Mouse (Mus musculus): ENCODE data around the gene Bscl2.
"Not testable (repeated sequence)": the region's sequence is repeated elsewhere in the genome, so short reads cannot be mapped to it uniquely, and the experiment has no call there.

The Bscl2 gene

DNA sequence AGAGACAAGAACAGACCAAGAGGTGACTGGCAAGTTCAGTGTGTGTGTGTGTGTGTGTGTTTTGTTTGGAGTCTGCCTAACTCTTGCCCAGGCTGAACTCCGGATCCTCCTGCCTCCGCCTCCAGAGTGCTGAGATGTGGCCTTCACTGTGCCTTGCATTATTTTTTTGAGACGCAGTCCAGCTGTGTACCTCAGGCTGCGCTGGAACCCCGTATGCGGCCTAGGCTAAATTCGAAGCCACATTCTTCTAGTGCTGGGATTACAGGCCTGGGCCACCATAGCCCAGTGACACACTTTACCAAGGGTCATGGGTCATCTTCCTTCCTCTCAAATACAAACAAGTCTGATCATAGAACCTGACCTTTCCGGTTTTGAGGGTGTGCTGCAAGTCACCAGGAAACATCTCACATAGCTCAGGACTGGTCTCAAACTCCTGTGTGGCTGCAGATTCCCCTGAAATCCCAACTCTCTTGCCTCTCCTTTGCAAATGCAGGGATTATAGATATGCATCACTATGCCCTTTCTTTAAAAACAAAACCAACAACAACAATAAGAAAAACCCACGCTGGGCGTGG, 35.1 kb downstream of the Bscl2 start:
- DNase-seq (ENCODE audit: low spot score): no peak

DNA sequence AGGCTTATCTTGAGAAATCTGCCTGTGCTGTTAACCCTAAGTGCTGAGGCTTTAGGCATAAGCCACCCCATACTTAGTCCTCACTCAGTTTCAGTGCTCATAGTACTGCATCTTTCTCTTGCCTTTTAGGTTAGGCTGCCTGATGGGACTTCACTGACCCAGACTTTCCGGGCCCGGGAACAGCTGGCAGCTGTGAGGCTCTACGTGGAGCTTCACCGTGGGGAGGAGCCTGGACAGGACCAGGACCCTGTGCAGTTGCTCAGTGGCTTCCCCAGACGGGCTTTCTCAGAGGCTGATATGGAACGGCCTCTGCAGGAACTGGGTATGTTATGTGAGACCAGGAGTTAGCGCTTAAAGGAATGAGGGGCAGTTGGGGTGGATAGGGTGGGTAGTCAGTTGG, 37.8 kb downstream of the Bscl2 start:
- no peak for DNase-seq (ENCODE audit: low spot score)

DNA sequence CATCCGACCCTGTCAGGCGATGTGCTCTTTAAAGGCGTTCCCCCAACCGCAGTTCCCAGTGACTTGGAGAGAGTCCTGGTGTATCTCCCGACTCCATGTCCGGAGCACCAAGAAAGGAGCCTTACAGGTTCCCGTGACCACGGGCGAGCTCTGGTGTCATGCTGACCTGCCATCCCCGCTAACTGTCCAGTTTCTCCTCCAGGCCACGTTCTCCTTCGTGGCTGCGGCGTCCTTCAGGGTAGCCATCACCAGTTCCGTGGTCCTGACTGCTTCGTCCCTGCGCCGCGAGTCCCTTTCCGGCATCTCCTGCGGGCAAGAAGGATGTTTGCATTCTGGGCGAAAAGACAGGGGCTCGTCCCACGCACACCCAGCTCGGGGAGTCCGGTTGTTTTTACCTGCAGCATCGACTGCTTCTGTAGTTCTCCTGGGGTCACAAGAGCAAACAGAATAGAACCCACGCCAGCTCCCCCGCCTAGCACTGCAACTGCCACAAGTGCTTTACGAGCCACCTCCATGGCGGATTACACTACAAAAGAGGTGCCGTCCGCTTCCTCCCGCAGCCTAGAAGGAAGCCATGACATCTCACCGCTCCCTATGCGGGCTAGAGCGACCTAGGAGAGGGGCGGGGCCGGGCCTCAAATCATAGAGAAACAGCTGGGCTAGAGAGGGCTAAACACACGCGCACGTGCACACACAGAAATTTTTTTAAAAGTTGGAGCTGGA, 43.2 kb downstream of the Bscl2 start, which contains the start of gene Uqcc3:
Uqcc3 (minus strand) TSS at position 613 of the 723 bp plus-strand sequence.
- peak; percentile 83 for DNase-seq (ENCODE audit: low spot score)

DNA sequence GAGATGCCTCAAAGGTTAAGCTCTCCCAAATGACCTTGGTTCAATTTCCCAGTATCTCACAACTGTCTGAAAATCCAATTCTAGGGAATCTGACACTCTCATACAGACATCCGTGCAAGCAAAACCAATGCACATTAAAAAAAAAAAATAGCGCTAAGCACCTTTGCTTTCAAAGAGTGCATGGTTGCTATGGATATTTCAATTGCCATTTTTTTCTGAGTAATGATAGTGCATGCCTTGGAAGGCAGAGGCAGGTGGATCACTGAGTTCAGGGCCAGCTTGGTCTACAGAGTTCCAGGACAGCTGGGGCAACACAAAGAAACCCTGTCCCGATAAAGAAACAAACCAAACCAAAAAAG, 43.7 kb downstream of the Bscl2 start:
- DNase-seq (ENCODE audit: low spot score): no peak

DNA sequence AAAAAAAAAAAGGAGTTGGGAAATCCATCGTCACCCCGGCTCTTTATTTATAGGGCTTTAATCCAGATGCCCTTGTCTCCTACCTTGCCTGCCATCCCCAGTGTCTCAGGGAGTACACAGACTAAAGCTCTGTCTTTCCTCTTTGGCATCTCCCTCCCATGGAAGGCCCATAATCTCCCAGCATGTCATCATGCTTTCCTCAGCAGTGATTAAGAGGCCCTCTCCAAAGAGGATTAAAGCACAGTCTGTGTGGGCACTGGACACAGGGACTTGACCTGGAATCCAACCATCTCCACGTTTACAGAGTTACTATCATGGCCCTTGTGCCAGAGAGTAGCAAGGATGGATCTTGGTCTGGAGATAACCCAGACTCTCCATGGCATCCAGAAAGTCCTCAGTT, 46.3 kb downstream of the Bscl2 start, which contains the start of the genes Lbhd1 and Gm49403:
Lbhd1 (plus strand) TSS at position 117 of the 400 bp plus-strand sequence.
Gm49403 (plus strand) TSS at position 315 of the 400 bp plus-strand sequence.
- DNase-seq (ENCODE audit: low spot score): no peak

DNA sequence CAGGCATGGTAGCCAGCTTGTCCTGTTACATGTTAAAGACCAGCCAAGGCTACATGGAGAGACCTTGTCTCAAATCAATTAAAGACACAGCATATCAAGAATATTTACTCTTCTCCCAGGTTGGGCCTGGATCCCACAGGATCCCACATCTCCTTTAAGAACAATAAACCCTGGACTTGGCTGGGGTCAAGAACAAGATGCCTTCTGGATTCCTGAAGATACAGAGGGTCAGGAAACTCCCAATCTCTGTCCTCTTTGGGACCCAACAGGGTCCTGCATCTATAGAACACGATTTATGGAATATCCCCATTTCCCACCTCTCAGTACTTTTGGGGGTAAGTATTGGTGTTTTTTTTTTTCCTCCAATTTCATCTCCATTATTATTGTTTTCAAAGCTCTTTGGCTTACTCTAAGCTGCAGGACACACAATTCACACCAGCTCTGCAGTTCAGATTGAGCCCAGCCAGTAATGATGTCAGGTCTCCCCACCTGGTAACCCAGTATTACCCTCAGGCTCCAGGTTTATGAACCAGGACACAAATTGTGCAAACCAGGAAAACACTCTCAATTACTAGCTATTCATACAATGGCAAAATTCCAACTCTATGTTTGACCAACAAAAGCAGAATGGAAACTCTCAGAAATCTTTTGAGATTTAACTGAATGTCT, 49.8 kb downstream of the Bscl2 start:
- no peak for DNase-seq (ENCODE audit: low spot score)

DNA sequence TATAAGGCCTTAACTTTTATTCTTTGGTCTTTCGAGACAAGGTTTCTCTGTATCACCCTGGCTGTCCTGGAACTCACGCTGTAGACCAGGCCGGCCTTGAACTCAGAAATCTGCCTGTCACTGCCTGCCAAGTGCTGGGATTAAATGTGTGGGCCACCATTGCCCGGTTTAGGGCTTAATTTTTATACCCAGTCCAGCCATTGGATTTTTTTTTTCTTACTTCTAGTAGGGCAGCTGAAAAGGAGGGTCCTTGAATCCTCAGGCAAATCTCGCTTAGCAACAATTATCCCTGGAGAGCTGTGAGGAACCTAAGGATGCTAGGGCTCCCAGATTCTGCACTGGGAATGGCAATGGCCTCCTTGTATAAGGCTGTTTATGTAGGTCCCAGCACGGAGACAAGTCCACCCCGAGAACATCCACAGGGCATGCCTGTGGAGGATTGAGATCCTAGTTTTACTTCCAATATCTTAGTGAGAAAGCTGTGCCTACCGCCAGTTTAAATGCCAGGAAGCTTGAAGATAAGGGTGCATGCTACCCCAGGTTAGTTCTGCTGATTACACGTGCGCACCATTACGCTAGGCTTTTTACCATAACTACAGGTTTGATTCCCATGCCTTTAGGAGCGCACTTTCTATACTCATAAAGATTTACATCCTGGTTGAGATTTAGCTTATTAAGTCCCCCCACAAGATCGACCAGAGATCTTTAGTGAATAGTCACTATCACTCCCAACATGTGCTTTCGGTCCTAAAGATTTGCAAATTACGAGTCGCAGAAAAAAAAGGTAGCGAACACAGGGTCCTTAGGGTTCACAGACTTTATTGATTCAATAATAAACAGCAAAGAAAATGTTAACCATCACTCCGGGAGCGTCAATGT, 50.6 kb downstream of the Bscl2 start:
- no peak for DNase-seq (ENCODE audit: low spot score)

DNA sequence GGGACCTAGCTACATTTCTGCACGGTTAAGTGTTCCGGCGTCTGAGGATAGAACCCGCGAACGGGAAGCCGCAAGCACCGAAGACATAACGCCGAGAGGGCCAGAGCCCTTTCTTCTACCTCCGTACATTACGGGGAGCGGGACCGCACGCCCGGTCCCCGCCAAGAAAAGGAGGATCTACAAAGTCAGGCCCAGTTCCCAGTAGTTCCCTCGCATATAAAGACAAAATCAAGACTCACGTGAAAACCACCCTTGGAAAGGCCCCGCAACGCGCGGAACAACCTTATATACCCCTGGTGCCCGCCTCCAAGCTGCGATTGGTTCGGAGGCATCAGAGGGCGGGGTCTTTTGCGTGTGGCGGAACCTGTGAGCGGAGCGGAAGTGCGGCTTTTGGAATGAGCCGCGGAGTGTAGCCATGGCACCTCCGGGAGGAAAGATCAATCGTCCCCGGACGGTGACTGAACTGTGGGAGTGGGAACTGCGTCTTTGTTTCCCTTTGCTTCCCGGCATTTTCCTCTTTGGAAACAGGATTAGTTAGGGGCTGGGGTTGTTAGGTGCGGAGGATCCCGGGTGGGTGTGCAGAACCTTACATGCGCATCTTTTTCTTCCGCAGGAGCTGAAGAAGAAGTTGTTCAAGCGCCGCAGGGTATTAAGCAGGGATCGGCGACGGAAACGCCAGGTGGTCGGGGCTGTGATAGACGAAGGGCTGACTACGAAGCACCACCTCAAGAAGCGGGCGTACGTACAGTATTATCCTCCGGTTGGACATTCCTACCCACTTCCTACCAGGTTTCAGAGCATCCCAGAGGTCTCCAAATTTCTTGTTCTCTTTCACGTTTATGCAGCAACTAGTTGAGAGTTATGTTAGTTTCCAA, 51.5 kb downstream of the Bscl2 start, which contains the start of the genes 1810009A15Rik and Gm49416:
1810009A15Rik (plus strand) TSS at position 343 of the 875 bp plus-strand sequence.
Gm49416 (plus strand) TSS at position 416 of the 875 bp plus-strand sequence.
- DNase-seq (ENCODE audit: low spot score): peak; percentile 87

DNA sequence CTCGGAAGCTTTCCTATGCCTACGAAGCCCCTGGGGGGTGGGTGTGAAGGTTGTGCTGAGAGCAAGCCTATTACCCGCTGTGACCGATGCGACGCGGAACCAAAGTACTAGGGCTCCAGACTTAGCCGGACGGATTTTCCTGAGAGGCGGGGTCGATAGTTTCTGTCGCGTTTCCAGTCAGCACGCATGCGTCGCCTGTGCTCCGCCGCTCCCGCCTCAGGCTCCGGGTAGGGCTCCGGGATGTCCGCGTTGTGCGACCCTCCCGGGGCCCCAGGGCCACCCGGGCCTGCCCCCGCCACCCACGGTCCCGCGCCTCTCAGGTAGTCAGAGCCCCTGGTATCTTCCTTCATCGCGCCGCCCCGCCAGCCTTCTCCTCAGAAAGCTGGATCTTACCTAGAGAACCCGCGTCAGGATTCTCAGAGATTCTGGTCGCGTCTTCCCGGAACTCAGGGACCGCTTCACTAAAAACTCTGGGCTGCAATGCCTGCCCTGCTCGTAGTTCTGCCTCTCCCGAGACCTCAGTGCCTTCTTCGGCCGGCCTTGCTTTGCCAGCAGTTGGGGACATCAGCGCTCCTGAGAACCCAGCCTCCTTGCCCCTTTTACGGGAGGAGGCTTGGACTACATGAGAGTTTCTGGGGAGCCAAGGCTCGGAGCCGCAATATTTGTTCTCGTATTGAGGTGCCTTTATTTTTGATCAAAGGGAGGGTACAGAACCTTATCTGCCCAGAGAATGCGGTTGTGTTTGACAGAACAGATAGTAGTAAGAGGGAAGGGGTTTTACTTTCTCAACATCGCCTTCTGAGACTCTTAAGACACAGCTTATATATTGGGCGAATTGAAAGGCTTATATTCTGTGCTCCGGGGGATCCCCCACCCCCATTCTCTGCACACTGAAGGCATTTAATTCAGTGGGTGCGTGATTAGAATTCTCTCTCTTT, 55.8 kb downstream of the Bscl2 start, which contains the start of gene Ints5:
Ints5 (plus strand) TSS at position 177 of the 938 bp plus-strand sequence.
- peak; percentile 55 for DNase-seq (ENCODE audit: low spot score)

DNA sequence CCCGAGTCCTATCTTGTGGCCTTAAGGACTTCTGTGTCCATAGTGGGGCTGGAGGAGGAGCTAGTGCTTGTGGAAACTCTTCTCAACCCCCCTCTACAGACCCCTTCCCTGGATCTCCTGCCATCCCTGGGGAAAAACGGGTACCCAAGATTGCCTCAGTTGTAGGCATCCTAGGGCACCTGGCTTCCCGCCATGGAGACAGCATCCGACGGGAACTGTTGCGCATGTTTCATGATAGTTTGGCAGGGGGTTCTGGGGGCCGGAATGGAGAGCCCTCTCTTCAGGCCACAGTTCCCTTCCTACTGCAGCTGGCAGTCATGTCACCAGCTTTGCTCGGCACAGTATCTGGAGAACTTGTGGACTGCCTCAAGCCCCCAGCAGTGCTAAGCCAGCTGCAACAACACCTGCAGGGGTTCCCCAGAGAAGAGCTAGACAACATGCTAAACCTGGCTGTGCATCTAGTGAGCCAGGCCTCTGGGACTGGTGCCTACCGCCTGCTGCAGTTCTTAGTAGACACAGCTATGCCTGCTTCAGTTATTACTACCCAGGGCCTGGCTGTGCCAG, 58.2 kb downstream of the Bscl2 start:
- no peak for DNase-seq (ENCODE audit: low spot score)

DNA sequence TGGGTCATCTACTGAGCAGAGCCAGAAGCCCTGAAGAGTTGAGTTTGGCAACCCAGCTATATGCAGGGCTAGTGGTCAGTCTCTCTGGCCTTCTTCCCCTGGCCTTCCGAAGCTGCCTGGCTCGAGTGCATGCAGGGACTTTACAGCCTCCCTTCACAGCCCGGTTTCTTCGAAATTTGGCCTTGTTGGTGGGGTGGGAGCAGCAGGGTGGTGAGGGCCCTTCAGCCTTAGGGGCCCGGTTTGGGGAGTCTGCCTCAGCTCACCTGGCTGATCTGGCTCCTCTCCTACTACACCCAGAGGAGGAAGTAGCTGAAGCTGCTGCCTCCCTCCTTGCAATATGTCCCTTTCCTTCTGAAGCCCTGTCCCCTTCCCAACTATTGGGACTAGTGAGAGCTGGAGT, 59.0 kb downstream of the Bscl2 start:
- DNase-seq (ENCODE audit: low spot score): not testable (repeated sequence)

DNA sequence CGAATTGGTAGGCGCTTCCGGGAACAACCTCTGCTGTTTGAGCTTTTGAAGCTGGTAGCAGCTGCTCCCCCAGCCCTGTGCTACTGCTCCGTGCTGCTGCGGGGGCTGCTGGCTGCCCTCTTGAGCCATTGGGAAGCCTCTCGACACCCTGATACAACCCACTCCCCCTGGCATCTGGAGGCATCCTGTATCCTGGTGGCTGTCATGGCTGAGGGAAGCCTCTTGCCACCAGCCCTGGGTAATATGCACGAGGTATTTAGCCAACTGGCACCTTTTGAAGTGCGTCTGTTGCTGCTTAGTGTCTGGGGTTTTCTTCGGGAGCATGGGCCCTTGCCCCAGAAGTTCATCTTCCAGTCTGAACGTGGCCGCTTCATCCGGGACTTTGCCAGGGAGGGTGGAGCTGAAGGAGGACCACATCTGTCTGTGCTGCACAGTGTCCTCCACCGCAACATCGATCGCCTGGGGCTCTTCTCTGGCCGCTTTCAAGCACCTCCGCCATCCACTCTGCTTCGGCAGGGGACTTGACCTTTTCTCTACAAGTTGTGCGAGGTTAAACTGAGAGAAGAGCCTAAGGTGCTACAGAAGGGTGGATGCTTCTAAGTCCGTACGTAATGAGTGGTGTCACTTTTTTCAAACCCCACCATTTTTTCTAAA, 60.1 kb downstream of the Bscl2 start:
- DNase-seq (ENCODE audit: low spot score): not testable (repeated sequence)

DNA sequence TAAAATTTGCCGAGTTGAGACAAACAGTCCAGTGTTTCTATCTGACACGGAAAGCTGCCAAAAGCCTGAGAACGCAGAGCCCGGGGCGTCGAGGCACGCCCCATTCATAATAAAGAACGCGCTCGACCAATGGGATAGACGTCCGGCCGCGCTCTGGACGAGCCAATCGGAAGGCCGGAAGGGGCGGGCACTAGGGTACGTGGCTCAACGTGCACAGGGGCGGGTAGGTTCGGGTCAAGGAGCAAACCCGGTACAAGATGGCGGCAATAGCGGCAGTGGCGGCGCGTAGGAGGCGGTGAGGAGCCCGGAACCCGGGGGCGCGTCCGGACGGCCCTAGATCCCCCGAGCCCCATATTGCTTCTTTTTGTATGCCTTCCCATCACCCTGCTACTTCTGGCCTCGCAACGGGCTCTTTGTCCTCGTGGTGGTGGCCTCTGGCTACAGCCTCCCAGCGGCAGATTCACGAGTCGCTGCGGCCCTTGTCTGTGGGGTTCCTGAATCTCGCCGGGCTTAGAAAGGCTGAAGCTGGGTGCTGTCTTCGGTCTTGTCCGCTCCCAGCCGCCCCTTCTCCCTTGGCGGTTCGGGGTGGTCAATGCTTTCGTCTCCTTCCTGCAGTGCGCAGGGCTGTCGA, 60.7 kb downstream of the Bscl2 start, which contains the start of gene Ganab:
Ganab (plus strand) TSS at position 207 of the 631 bp plus-strand sequence.
- DNase-seq (ENCODE audit: low spot score): peak; percentile 88

Data from layer of hippocampus, adult 9-10 months (tissue).